Mouse (Mus musculus) embryonic facial prominence, embryonic 12.5 days (tissue): Measurements from ENCODE around the gene Nemp1. TPM values are rescaled to one million over a fixed set of nuclear protein-coding genes. Genes with fewer than 3 reads are reported as not detected.

Experiments
- ATAC-seq: fragments of 200-750 bp; cut with Nextera tagmentation; 2 replicates; pipeline ENCODE4 v1.8.0; 2017; ENCODE audit not compliant: insufficient number of reproducible peaks, insufficient read depth, low FRiP score, low TSS enrichment
- H3K27ac ChIP-seq: fragments of 300-500 bp; sonication (generic); 2 replicates; pipeline ENCODE4 v1.5.1; 2016; ENCODE audit warnings: mild to moderate bottlenecking
- H3K27me3 ChIP-seq: fragments of 300-500 bp; sonication (generic); 2 replicates; pipeline ENCODE4 v1.6.1; 2016; ENCODE audit warnings: mild to moderate bottlenecking, moderate library complexity
- H3K36me3 ChIP-seq: fragments of 300-500 bp; sonication (generic); 2 replicates; pipeline ENCODE4 v1.6.1; 2016; ENCODE audit warnings: mild to moderate bottlenecking
- H3K4me1 ChIP-seq: fragments of 300-500 bp; sonication (generic); 2 replicates; pipeline ENCODE4 v1.6.1; 2016
- H3K4me2 ChIP-seq: fragments of 300-500 bp; sonication (generic); replicated peaks from 2 replicates; pipeline ENCODE4 v1.6.1; 2016; ENCODE audit warnings: mild to moderate bottlenecking, moderate library complexity
- H3K4me3 ChIP-seq: fragments of 300-500 bp; sonication (generic); 2 replicates; pipeline ENCODE4 v1.5.1; 2016; ENCODE audit warnings: mild to moderate bottlenecking
- H3K9ac ChIP-seq: fragments of 300-500 bp; sonication (generic); 2 replicates; pipeline ENCODE4 v1.6.1; 2016; ENCODE audit warnings: mild to moderate bottlenecking, moderate library complexity
- H3K9me3 ChIP-seq: fragments of 300-500 bp; sonication (generic); 2 replicates; pipeline ENCODE4 v1.6.1; 2016; ENCODE audit warnings: mild to moderate bottlenecking, moderate library complexity
- WGBS: fragments of 180-500 bp; shearing (Covaris S2); methylation state at CpG from one replicate; pipeline ENCODE4 v1.1.7; 2016; 5-methylcytosine and 5-hydroxymethylcytosine counted together
- polyA plus RNA-seq: library from polyadenylated mRNA; unstranded; fragments of >200 nt; fragmentation: Nextera tagmentation; extraction: Ambion mirVana; gene quantifications from 2 replicates; pipeline ENCODE4 v1.2.1, GENCODE M21; 2016

Gene Nemp1
- polyA plus RNA-seq, 1 experiment from 2014 or later = 11.9 TPM

GRCm38 (mm10) chr10:127667269-127668092 is 780 bp downstream of the Nemp1 start:
- Histone ChIP-seq H3K27me3 (no peaks in the 10 kb centered on the region), H3K4me2 (peak overlapping the region; percentile 86), H3K9ac (peak overlapping the region; percentile 90), H3K4me1 (peaks cover 42% of the 10 kb centered on the region), H3K36me3 (peaks cover 17% of the 10 kb centered on the region), H3K4me3 (peak overlapping the region; percentile 78), H3K27ac (peak overlapping the region; percentile 99), H3K9me3 (no peaks in the 10 kb centered on the region)
- under 1% methylated on average over 34 of the region's 35 CpGs for WGBS
- peak; percentile 52 for ATAC-seq

GRCm38 (mm10) chr10:127668093-127669050 is 1.7 kb downstream of the Nemp1 start, which contains the start of gene Nab2:
Gene Nab2, minus strand, starts transcription at chr10:127668568.
- peak within 1 kb of the TSS; percentile 99 for H3K27ac ChIP-seq
- 1% methylated on average over 40 of the region's 40 CpGs for WGBS
- no peaks in the 10 kb centered on the region for H3K9me3 ChIP-seq
- H3K4me3 ChIP-seq = peak within 1 kb of the TSS; percentile 78
- H3K4me1 ChIP-seq = peaks cover 33% of the 10 kb centered on the region
- H3K4me2 ChIP-seq = peak within 1 kb of the TSS; percentile 86
- peaks cover 11% of the 10 kb centered on the region for H3K36me3 ChIP-seq
- no peaks in the 10 kb centered on the region for H3K27me3 ChIP-seq
- ATAC-seq = 0 out of 2 replicates have a peak, but pooled peaks have one; percentile 22
- peak within 1 kb of the TSS; percentile 90 for H3K9ac ChIP-seq

GRCm38 (mm10) chr10:127669170-127669569 is 2.5 kb downstream of the Nemp1 start:
- Histone ChIP-seq H3K9ac (peak overlapping the region; percentile 16; the same call in 1 of the 2 replicates), H3K4me3 (peak overlapping the region; percentile 78), H3K27ac (peak overlapping the region; percentile 99), H3K27me3 (no peaks in the 10 kb centered on the region), H3K4me1 (peaks cover 25% of the 10 kb centered on the region), H3K9me3 (no peaks in the 10 kb centered on the region), H3K4me2 (peak overlapping the region; percentile 86), H3K36me3 (peaks cover 5% of the 10 kb centered on the region)
- ATAC-seq = no peak
- 5% methylated on average over 7 of the region's 7 CpGs for whole genome bisulfite sequencing

GRCm38 (mm10) chr10:127670185-127670584 is 3.5 kb downstream of the Nemp1 start:
- Histone ChIP-seq H3K27me3 (no peaks in the 10 kb centered on the region), H3K9ac (no peak overlapping the region), H3K4me1 (peaks cover 15% of the 10 kb centered on the region), H3K4me3 (no peak overlapping the region), H3K4me2 (no peak overlapping the region), H3K36me3 (no peaks in the 10 kb centered on the region), H3K9me3 (no peaks in the 10 kb centered on the region), H3K27ac (no peak overlapping the region)
- ATAC-seq = no peak
- 95% methylated on average over 2 of the region's 2 CpGs for WGBS

- Histone ChIP-seq H3K36me3 (no peaks in the 10 kb centered on the region), H3K4me1 (peaks cover 10% of the 10 kb centered on the region), H3K27me3 (no peaks in the 10 kb centered on the region), H3K4me2 (no peak overlapping the region), H3K27ac (no peak overlapping the region), H3K9me3 (no peaks in the 10 kb centered on the region), H3K4me3 (no peak overlapping the region), H3K9ac (no peak overlapping the region)
- WGBS = 45% methylated on average over 2 of the region's 2 CpGs
- ATAC-seq = no peak
These were observed 4.6 kb downstream of the Nemp1 start for GRCm38 (mm10) chr10:127671276-127671675.

GRCm38 (mm10) chr10:127674046-127674655 is 7.5 kb downstream of the Nemp1 start:
- Histone ChIP-seq H3K4me1 (peaks cover 13% of the 10 kb centered on the region), H3K36me3 (no peaks in the 10 kb centered on the region), H3K27ac (no peak overlapping the region), H3K9ac (no peak overlapping the region), H3K9me3 (no peaks in the 10 kb centered on the region), H3K4me2 (no peak overlapping the region), H3K4me3 (no peak overlapping the region), H3K27me3 (no peaks in the 10 kb centered on the region)
- ATAC-seq = no peak
- 91% methylated on average over 6 of the region's 6 CpGs for WGBS

- peaks cover 7% of the 10 kb centered on the region; the same call in 1 of the 2 replicates for H3K4me1 ChIP-seq
- H3K9me3 ChIP-seq = no peaks in the 10 kb centered on the region
- 0 out of 2 replicates have a peak overlapping the region, but pooled peaks have one; percentile 12 for H3K27ac ChIP-seq
- no peaks in the 10 kb centered on the region for H3K36me3 ChIP-seq
- H3K4me2 ChIP-seq = no peak overlapping the region
- H3K4me3 ChIP-seq = no peak overlapping the region
- 87% methylated on average over 8 of the region's 8 CpGs for WGBS
- H3K9ac ChIP-seq = no peak overlapping the region
- ATAC-seq = no peak
- H3K27me3 ChIP-seq = no peaks in the 10 kb centered on the region
These were observed 8.3 kb downstream of the Nemp1 start for GRCm38 (mm10) chr10:127674794-127675522.

- H3K9ac ChIP-seq = no peak overlapping the region
- WGBS = 52% methylated on average over 5 of the region's 5 CpGs
- no peaks in the 10 kb centered on the region for H3K27me3 ChIP-seq
- peaks cover 7% of the 10 kb centered on the region; the same call in 1 of the 2 replicates for H3K4me1 ChIP-seq
- peak overlapping the region; percentile 92 for H3K4me2 ChIP-seq
- peak overlapping the region; percentile 74; the same call in 1 of the 2 replicates for H3K27ac ChIP-seq
- peak overlapping the region; percentile 76 for H3K4me3 ChIP-seq
- H3K9me3 ChIP-seq = no peaks in the 10 kb centered on the region
- no peak for ATAC-seq
- no peaks in the 10 kb centered on the region for H3K36me3 ChIP-seq
These were observed 9.2 kb downstream of the Nemp1 start for GRCm38 (mm10) chr10:127675859-127676398.

- H3K9ac ChIP-seq = peak overlapping the region; percentile 81
- no peaks in the 10 kb centered on the region for H3K9me3 ChIP-seq
- peak overlapping the region; percentile 83 for H3K27ac ChIP-seq
- WGBS = under 1% methylated on average over 70 of the region's 71 CpGs
- H3K27me3 ChIP-seq = no peaks in the 10 kb centered on the region
- peak overlapping the region; percentile 92 for H3K4me2 ChIP-seq
- peak; percentile 90 for ATAC-seq
- no peaks in the 10 kb centered on the region for H3K36me3 ChIP-seq
- peaks cover 7% of the 10 kb centered on the region; the same call in 1 of the 2 replicates for H3K4me1 ChIP-seq
- peak overlapping the region; percentile 76 for H3K4me3 ChIP-seq
These were observed 10.2 kb downstream of the Nemp1 start for GRCm38 (mm10) chr10:127676691-127677548.
